Mouse (Mus musculus): ENCODE results near the gene Olfr616.
"Not testable (repeated sequence)": the region's sequence is repeated elsewhere in the genome, so short reads cannot be mapped to it uniquely, and the experiment has no call there.

Olfr616 gene

DNA sequence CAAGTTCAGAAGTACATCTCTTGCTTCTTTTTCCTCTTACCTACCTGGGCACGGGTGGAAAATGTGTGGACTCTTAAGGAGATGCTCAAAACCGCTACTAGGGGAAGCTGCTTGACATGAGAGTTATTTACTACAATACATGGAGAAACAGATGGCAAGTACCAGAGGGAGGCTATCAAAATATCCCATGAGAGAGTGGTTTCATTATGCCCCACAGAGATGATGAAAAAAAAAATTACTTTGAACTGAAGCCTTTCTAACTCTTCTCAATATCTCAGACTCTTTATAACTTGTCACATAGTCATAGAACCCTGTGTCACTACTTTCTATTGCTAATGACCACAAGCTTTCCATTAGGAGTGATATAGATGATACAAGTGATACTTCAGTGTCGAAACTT lies at the start of gene Olfr616:
TSS of gene Olfr616 (minus strand) at position 101 of the 400 bp plus-strand sequence.
- DNase-seq (ENCODE audit: low spot score), result no peak

DNA sequence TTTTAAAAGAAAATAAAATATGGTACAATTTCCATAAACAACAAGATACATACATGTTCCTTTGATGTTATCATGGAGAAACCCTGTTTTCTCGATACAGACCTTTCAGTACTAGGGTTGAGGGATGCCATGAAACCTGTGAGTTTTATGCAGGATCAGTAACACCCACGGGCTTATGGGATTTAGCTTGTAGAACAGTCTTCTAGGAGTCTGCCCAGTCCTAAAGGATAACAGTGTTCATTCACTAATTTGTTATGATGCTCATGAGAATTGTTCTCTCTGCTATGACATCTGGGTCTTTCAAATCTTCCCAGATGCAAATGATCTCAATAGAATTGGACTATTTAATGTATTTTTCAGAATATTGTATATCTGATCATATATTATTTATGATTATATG lies 43.5 kb upstream of the Olfr616 start, which contains the start of gene Olfr620:
TSS of gene Olfr620 (minus strand) at position 101 of the 400 bp plus-strand sequence.
- DNase-seq (ENCODE audit: low spot score), result no peak

DNA sequence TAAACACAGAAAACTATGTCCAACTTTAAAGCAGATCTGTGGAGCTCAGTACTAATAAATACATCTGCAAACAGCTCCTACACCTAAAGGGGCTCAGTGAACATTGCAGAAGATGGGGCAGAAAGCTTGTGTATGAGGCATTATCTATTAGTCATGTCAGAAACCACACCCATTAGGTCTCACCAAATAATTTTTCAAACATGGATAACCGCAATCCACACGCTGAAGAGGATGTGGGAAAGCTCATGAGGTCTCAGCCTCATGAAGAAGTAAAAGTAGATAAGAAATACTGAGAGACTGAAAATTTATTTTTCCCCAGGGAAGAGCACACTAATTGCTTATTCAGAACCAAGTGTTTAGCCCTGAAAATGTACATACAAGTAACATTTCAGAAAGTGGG lies 38.5 kb upstream of the Olfr616 start:
- DNase-seq (ENCODE audit: low spot score), result no peak

DNA sequence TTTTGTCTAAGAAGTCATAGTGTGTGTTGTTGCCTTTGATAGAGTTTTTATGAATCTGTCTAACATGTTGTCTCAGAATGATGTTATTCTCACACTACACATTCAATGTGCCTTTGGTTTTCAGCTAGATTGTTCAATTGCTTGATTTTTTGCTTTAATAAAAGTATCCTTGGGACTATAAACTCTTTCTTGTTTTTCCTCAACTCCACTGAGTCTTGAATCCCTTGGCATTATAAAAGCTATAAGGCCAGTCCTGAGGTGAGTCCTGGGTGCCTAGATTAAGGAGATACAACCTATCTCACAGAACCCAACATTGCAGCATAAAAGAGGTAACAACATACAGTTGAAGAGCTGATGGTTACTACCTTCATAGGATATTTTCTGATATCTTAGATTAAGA lies 31.3 kb upstream of the Olfr616 start, which contains the start of gene Olfr619:
TSS of gene Olfr619 (plus strand) at position 301 of the 400 bp plus-strand sequence.
- no peak for DNase-seq (ENCODE audit: low spot score)

DNA sequence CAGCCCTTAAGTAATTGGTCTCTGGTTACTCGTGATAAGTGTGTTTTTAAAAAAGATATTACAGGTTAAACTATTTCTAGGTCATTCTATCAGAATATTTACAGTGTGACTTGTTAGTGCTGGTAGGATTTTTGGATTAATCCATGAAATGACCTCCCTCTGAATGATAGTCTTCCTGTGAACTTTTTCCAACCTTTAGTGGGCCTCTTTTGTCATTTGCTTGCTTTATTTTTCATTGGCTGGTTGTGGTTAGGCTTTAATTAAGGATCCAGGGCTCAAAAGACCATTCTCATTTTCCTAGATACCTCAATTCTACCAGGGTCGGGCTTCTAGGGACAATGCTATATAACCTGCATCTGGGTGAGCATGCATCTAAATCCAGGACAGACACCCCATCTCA lies 20.9 kb upstream of the Olfr616 start, which contains the start of gene Olfr618:
TSS of gene Olfr618 (plus strand) at position 301 of the 400 bp plus-strand sequence.
- DNase-seq (ENCODE audit: low spot score), result no peak

DNA sequence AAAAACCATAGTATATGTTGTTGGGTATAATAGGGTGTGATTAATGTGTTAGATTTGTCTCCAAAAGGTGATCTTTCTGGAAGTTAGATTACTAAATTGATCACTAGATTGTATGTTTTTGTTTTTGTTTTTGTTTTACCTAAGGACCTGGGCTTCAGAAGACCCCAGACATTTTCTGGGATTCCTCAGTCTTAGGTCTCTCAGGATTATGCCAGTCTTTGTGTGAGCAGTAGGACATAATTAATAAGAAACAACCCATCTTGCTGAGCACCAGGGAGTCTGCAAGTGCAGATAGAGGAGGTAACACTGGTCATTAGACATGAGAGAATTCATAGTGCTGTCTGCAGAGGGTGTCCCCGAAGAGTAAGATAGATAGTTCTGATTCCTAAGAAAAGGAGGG lies 3.8 kb upstream of the Olfr616 start, which contains the start of gene Olfr617:
TSS of gene Olfr617 (plus strand) at position 301 of the 400 bp plus-strand sequence.
- no peak for DNase-seq (ENCODE audit: low spot score)

DNA sequence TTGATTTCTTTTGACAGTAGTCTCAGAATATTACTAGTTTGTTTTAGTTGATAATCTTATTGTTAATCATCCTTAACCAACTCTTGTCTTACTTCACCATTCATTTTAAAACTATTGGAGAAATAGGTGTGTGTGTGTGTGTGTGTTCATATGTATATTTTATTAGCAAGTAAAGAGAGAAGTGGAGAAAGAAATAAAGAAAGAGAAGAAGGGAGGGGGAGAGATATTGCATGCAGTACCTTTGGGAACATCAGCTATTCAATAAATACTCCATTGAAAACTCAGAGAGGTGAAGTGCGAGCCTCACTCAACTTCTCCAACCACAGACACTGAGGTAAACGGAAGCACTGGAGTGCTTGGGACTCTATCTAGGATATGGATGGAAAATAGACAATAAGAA lies 13.2 kb downstream of the Olfr616 start, which contains the start of gene Olfr615:
TSS of gene Olfr615 (plus strand) at position 301 of the 400 bp plus-strand sequence.
- no peak for DNase-seq (ENCODE audit: low spot score)

DNA sequence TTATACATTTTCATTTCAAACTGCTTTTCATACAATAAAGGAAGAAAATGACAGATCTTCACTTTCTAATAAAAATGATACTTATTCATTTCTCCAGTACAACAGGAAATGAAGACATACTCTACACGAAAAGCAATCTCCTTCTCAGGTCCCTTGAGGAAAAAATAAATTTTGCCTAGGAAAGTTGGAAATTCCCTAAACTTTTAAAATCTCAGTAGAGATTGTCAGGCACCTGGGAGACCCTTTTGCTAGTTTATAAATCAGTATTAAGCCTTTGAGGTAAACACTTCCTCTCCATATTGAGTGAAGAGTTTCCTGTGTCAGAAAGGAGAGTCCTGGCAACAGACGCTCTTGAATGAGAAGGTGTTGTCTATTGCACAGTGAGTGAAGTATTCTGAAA lies 21.2 kb downstream of the Olfr616 start, which contains the start of gene Olfr613:
TSS of gene Olfr613 (plus strand) at position 301 of the 400 bp plus-strand sequence.
- no peak for DNase-seq (ENCODE audit: low spot score)

DNA sequence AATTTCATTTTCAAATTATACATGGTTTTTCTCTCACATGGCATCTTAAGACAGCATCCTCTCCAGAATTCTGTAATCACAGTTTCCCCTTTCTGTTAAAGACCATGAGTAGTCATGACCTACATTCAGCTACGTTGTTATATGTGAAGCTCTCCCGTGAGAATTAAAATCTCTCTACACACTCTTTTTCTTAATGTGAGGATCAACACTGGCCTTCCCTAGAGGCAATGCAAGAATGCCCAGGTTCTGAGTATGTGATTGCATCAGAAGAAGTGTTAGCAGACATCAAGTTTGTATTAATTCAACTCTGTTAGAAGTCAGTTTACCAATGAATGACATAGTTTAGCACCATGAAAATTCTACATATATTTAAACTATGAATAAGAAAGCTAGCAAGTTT lies 26.3 kb downstream of the Olfr616 start, which contains the start of gene Olfr612:
TSS of gene Olfr612 (minus strand) at position 101 of the 400 bp plus-strand sequence.
- DNase-seq (ENCODE audit: low spot score), result not testable (repeated sequence)

DNA sequence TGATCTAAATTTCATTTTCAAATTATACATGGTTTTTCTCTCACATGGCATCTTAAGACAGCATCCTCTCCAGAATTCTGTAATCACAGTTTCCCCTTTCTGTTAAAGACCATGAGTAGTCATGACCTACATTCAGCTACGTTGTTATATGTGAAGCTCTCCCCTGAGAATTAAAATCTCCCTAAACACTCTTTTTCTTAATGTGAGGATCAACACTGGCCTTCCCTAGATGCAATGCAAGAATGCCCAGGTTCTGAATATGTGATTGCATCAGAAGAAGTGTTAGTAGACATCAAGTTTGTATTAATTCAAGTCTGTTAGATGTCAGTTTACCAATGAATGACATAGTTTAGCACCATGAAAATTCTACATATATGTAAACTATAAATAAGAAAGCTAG lies 48.2 kb downstream of the Olfr616 start, which contains the start of gene Olfr611:
TSS of gene Olfr611 (minus strand) at position 101 of the 400 bp plus-strand sequence.
- not testable (repeated sequence) for DNase-seq (ENCODE audit: low spot score)
